Mouse (Mus musculus): ENCODE data around the gene Cyth1. TPM values are rescaled to one million over a fixed set of nuclear protein-coding genes. Genes with fewer than 3 reads are reported as not detected.
A peak's percentile ranks its signal among the peaks of the same experiment; 100 is the strongest.

Gene Cyth1
- polyA plus RNA-seq, 1 experiment from 2014 or later = 11.5 TPM

DNA sequence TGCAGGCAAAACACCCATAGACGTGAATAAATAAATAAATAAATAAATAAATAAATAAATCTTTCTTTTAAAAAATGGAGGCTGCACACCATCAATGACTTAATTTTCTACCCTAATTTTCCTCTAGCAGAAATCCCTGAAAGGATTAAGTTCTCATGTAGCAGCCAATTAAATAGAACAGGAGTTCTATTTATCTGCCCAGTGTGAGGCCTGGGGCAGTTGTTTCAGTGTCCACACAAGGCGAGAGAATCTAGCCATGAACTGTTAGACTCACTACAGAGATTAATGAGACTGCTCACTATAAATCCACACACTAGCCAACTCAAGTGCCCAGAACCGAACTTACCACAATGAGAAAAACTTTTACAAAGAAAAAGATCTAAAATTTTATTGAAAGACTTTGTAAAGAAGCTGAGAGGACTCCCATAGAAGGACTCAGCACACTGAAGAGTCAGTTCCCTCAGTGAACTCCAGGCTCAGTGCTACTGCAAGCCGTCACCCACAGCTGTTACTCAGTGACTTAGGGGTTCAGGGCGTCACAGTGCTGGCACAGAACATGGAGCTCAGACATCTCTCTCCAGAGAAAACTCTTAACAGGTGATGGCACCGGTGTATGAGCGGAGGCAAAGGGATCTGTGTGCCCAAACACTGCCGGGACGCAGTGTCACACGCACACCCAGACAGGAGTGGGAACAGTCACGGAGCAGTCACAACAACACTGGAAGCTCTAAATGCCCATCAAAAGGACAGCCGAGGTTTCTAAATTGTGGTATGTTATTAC lies 23.1 kb downstream of the Cyth1 start:
- Histone ChIP-seq H3K27ac (ENCODE audit: low read depth) (no peak overlapping the region), H3K36me3 (ENCODE audit: insufficient read depth) (no peaks in the 10 kb centered on the region), H3K4me2 (no peak overlapping the region), H3K27me3 (ENCODE audit: insufficient read depth, low read length) (no peaks in the 10 kb centered on the region), H3K4me1 (ENCODE audit: insufficient read depth) (no peaks in the 10 kb centered on the region), H3K9ac (no peak overlapping the region), H3K4me3 (ENCODE audit: low read depth, low read length) (no peak overlapping the region), H3K9me3 (ENCODE audit: low read depth, low read length) (no peaks in the 10 kb centered on the region)
- WGBS = 71% methylated on average over 12 of the region's 12 CpGs
- no peak for TF ChIP-seq CTCF (IDR thresholded peaks at IDR 0.05; ENCODE audit: low read depth)
- no peak for DNase-seq
- ATAC-seq (ENCODE audit: insufficient read depth) = no peak

DNA sequence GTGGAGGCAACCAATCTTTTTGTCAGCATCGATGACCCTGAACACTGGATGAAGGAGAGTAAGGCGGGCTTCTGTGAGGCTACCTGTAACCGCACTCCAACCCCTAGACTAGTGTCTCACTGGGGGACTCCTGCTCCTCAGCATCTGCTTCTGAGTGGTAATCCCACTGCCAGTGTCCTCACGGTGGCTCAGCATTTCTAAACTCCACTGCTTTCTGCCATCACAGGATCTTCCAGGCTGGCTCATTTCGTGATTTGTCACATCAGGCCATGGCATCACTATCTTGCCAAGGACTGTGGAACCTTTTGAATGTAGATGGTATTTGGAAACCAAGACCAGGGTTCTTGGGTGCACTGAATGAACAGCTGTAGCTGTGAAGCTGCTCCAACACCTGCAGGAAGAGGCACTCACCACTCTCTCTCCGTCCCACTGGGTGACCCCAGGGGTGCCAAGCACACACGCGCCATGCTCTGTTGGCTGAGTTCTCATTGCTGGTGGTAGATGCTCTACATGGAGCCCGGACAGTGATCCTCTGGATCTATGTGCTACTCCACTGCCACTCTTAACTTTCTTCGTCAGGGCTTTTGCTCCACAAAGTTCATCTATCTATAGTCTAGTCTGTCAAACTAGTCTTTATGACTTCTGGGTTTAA lies 24.9 kb downstream of the Cyth1 start:
- no peak for ATAC-seq (ENCODE audit: insufficient read depth)
- Histone ChIP-seq H3K4me2 (no peak overlapping the region), H3K4me3 (ENCODE audit: low read depth, low read length) (no peak overlapping the region), H3K9me3 (ENCODE audit: low read depth, low read length) (no peaks in the 10 kb centered on the region), H3K27ac (ENCODE audit: low read depth) (no peak overlapping the region), H3K9ac (no peak overlapping the region), H3K27me3 (ENCODE audit: insufficient read depth, low read length) (no peaks in the 10 kb centered on the region), H3K36me3 (ENCODE audit: insufficient read depth) (no peaks in the 10 kb centered on the region), H3K4me1 (ENCODE audit: insufficient read depth) (no peaks in the 10 kb centered on the region)
- DNase-seq = no peak
- WGBS = 71% methylated on average over 10 of the region's 10 CpGs
- no peak for TF ChIP-seq CTCF (IDR thresholded peaks at IDR 0.05; ENCODE audit: low read depth)

DNA sequence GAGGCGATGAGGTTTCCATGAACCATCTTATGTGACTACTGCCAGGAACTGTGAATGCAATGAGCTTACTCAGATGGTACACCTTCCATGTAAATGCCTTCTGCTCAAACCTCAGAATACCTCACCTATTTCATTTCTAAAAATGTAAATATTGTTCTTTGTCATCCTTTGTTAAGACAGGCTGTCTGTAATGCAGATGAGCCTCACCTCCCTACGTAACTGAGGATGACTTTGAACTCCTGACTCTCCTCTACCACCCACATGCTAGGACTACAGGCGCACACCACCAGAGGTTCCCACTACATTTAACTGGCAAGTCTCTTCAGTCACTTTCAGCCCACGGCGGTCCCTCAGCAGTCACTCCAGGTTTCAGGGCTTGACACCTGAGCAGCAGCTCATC lies 25.5 kb downstream of the Cyth1 start:
- Histone ChIP-seq H3K36me3 (ENCODE audit: insufficient read depth) (no peaks in the 10 kb centered on the region), H3K27ac (ENCODE audit: low read depth) (no peak overlapping the region), H3K9ac (no peak overlapping the region), H3K27me3 (ENCODE audit: insufficient read depth, low read length) (no peaks in the 10 kb centered on the region), H3K9me3 (ENCODE audit: low read depth, low read length) (no peaks in the 10 kb centered on the region), H3K4me3 (ENCODE audit: low read depth, low read length) (no peak overlapping the region), H3K4me1 (ENCODE audit: insufficient read depth) (no peaks in the 10 kb centered on the region), H3K4me2 (no peak overlapping the region)
- 70% methylated on average over 5 of the region's 5 CpGs for WGBS
- TF ChIP-seq CTCF (IDR thresholded peaks at IDR 0.05; ENCODE audit: low read depth) = no peak
- DNase-seq = no peak
- no peak for ATAC-seq (ENCODE audit: insufficient read depth)

DNA sequence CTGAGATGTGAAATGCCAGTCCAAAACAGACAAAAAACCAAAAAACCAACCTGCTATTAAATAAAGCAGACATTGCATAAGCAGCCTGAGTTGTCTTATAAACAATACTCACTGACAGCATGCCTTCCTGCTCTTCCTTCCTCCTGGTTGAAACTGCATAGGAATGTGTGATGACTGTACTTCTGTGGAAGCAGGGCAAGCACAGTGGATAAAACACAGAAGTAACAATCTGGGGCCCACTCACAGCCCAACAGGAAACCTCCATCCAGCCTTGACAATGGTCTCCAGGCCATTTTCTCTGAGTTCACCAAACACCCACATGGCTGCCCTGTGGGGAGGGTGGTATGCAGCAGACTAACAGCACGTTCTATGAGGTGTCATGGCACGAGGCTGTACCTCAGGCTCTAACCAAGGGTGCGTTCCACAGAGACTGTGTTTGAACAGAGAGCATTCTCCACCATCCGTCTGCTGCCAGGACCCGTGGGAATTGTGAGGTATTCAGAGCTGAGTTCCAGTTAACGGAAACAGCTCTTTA lies 26.0 kb downstream of the Cyth1 start:
- DNase-seq = no peak
- Histone ChIP-seq H3K4me2 (no peak overlapping the region), H3K4me1 (ENCODE audit: insufficient read depth) (no peaks in the 10 kb centered on the region), H3K27ac (ENCODE audit: low read depth) (no peak overlapping the region), H3K4me3 (ENCODE audit: low read depth, low read length) (no peak overlapping the region), H3K9me3 (ENCODE audit: low read depth, low read length) (no peaks in the 10 kb centered on the region), H3K27me3 (ENCODE audit: insufficient read depth, low read length) (no peaks in the 10 kb centered on the region), H3K9ac (no peak overlapping the region), H3K36me3 (ENCODE audit: insufficient read depth) (no peaks in the 10 kb centered on the region)
- ATAC-seq (ENCODE audit: insufficient read depth) = no peak
- 47% methylated on average over 6 of the region's 6 CpGs for WGBS
- TF ChIP-seq CTCF (IDR thresholded peaks at IDR 0.05; ENCODE audit: low read depth) = no peak

DNA sequence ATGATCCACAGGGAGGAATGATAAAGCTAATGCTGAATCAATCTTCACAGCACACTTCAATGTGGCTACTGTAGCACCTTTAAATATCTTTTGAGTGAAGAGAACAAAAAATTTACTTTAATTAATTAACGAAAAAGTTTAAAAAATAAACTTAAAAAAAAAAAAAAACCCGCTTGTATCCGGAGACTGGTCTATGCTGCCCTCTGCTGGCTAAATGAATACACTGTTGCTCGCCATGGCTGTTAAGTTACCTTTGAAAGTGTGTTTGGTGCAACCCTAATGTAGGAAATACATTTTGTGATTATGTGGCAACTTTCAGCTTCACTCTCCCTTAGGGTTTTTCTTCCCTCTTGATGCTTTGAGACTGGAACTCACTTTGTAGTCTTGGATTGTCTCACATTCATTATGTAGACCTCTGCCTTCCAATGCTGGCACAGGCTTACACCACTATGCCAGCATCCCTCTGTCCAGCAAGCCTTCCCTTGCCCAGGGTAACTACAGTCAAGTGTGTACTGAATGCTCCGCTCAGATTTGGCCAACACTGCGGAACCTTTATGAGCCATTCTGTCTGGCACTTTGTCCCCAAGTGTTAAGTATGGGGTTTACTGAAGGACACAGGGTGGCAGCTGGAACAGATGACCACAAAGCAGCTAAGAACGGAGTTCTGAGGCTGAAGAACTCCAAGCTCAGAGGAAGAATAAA lies 27.7 kb downstream of the Cyth1 start:
- Histone ChIP-seq H3K27ac (ENCODE audit: low read depth) (no peak overlapping the region), H3K9ac (no peak overlapping the region), H3K27me3 (ENCODE audit: insufficient read depth, low read length) (no peaks in the 10 kb centered on the region), H3K4me2 (no peak overlapping the region; the same call in 1 of the 2 replicates), H3K36me3 (ENCODE audit: insufficient read depth) (no peaks in the 10 kb centered on the region), H3K4me1 (ENCODE audit: insufficient read depth) (no peaks in the 10 kb centered on the region), H3K4me3 (ENCODE audit: low read depth, low read length) (no peak overlapping the region), H3K9me3 (ENCODE audit: low read depth, low read length) (no peaks in the 10 kb centered on the region)
- WGBS = 20% methylated on average over 7 of the region's 7 CpGs
- ATAC-seq (ENCODE audit: insufficient read depth) = no peak
- peak; percentile 91 for DNase-seq
- TF ChIP-seq CTCF (IDR thresholded peaks at IDR 0.05; ENCODE audit: low read depth) = peak; percentile 81

DNA sequence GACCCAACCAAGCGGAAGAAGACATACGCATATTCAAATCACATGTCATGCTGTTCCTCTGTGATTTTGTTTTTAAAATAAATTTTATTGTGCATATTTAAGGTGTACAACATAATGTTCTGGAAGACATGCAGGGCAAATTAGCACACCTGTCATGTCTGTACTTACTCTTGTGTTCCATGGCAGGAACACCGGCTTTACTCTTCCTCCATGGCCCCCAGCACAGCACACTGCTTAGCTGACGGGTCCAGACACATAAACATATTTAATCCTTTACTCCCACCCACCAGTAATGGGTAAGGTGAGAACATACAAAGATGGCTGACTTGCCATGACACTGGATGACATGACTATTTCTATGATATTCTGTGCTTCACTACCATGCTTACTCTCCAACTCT lies 29.3 kb downstream of the Cyth1 start:
- DNase-seq (no peak), ATAC-seq (ENCODE audit: insufficient read depth) (no peak)
- no peak overlapping the region for H3K4me2 ChIP-seq
- TF ChIP-seq CTCF (IDR thresholded peaks at IDR 0.05; ENCODE audit: low read depth) = no peak
- no peaks in the 10 kb centered on the region for H3K9me3 ChIP-seq (ENCODE audit: low read depth, low read length)
- no peak overlapping the region for H3K27ac ChIP-seq (ENCODE audit: low read depth)
- no peak overlapping the region for H3K9ac ChIP-seq
- no peaks in the 10 kb centered on the region for H3K27me3 ChIP-seq (ENCODE audit: insufficient read depth, low read length)
- H3K36me3 ChIP-seq (ENCODE audit: insufficient read depth) = no peaks in the 10 kb centered on the region
- H3K4me3 ChIP-seq (ENCODE audit: low read depth, low read length) = no peak overlapping the region
- WGBS = 91% methylated on average over 4 of the region's 4 CpGs
- H3K4me1 ChIP-seq (ENCODE audit: insufficient read depth) = no peaks in the 10 kb centered on the region

DNA sequence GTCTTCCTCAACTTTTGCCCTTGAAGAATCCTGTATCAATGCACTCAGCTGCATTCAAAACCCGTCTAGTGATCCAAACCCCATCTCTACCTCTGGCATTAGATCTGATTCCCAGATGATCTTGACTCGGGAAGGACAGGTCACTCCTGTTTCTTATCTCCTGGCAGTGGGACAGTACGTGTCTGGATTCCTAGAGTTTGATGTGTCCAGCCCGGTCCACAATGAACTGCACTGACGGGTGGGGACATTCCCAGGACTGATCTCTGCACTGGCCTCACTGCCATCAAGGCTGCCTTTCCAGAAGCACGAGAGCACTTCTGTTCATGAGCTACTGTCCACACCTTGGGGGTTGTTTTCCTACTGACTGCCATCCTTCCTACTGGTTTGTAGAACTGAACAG lies 31.9 kb downstream of the Cyth1 start:
- no peaks in the 10 kb centered on the region for H3K4me1 ChIP-seq (ENCODE audit: insufficient read depth)
- no peaks in the 10 kb centered on the region for H3K36me3 ChIP-seq (ENCODE audit: insufficient read depth)
- H3K4me3 ChIP-seq (ENCODE audit: low read depth, low read length) = no peak overlapping the region
- TF ChIP-seq CTCF (IDR thresholded peaks at IDR 0.05; ENCODE audit: low read depth) = no peak
- H3K27ac ChIP-seq (ENCODE audit: low read depth) = no peak overlapping the region
- 70% methylated on average over 6 of the region's 6 CpGs for WGBS
- no peaks in the 10 kb centered on the region for H3K9me3 ChIP-seq (ENCODE audit: low read depth, low read length)
- no peak overlapping the region for H3K9ac ChIP-seq
- DNase-seq (no peak), ATAC-seq (ENCODE audit: insufficient read depth) (no peak)
- H3K4me2 ChIP-seq = no peak overlapping the region
- no peaks in the 10 kb centered on the region for H3K27me3 ChIP-seq (ENCODE audit: insufficient read depth, low read length)

All from lung, embryonic 14.5 days (tissue).